Mouse (Mus musculus): ENCODE measurements around the gene Tmco4. TPM values are rescaled to one million over a fixed set of nuclear protein-coding genes. Genes with fewer than 3 reads are reported as not detected.

Gene Tmco4
- polyA plus RNA-seq, 1 experiment from 2014 or later: 0.98 TPM

- no peak for ATAC-seq (ENCODE audit: low FRiP score, low read depth)
- Histone ChIP-seq H3K27me3 (replicated peaks) (peaks cover 63% of the 10 kb centered on the region), H3K9me3 (no peaks in the 10 kb centered on the region), H3K36me3 (no peaks in the 10 kb centered on the region), H3K9ac (no peak overlapping the region), H3K4me3 (peak overlapping the region; percentile 43; the same call in 1 of the 2 replicates), H3K27ac (no peak overlapping the region), H3K4me1 (peaks cover 12% of the 10 kb centered on the region), H3K4me2 (replicated peaks) (peak overlapping the region; percentile 85; the same call in 1 of the 2 replicates)
- 14% methylated on average over 5 of the region's 5 CpGs for WGBS
These were observed 103.2 kb downstream of the Tmco4 start for GRCm38 (mm10) chr4:139075915-139076314.

GRCm38 (mm10) chr4:139078313-139078712 lies 105.6 kb downstream of the Tmco4 start:
- Histone ChIP-seq H3K4me2 (replicated peaks) (no peak overlapping the region), H3K9ac (no peak overlapping the region), H3K27me3 (replicated peaks) (peaks cover 47% of the 10 kb centered on the region), H3K4me3 (no peak overlapping the region), H3K9me3 (no peaks in the 10 kb centered on the region), H3K4me1 (peaks cover 24% of the 10 kb centered on the region), H3K27ac (no peak overlapping the region), H3K36me3 (no peaks in the 10 kb centered on the region)
- no peak for ATAC-seq (ENCODE audit: low FRiP score, low read depth)
- WGBS: 42% methylated on average over 2 of the region's 2 CpGs

GRCm38 (mm10) chr4:139078726-139079125 lies 106.0 kb downstream of the Tmco4 start:
- Histone ChIP-seq H3K4me3 (no peak overlapping the region), H3K9ac (no peak overlapping the region), H3K36me3 (no peaks in the 10 kb centered on the region), H3K4me1 (peaks cover 28% of the 10 kb centered on the region), H3K4me2 (replicated peaks) (no peak overlapping the region), H3K27ac (no peak overlapping the region), H3K27me3 (replicated peaks) (peaks cover 43% of the 10 kb centered on the region), H3K9me3 (no peaks in the 10 kb centered on the region)
- no peak for ATAC-seq (ENCODE audit: low FRiP score, low read depth)
- 20% methylated on average over 4 of the region's 4 CpGs for WGBS

GRCm38 (mm10) chr4:139079439-139079838 lies 106.8 kb downstream of the Tmco4 start:
- no peak overlapping the region for H3K4me2 ChIP-seq (replicated peaks)
- H3K9me3 ChIP-seq: no peaks in the 10 kb centered on the region
- H3K9ac ChIP-seq: no peak overlapping the region
- peaks cover 36% of the 10 kb centered on the region for H3K27me3 ChIP-seq (replicated peaks)
- WGBS: 84% methylated on average over 11 of the region's 11 CpGs
- no peaks in the 10 kb centered on the region for H3K36me3 ChIP-seq
- no peak overlapping the region for H3K4me3 ChIP-seq
- ATAC-seq (ENCODE audit: low FRiP score, low read depth): no peak
- no peak overlapping the region for H3K27ac ChIP-seq
- H3K4me1 ChIP-seq: peaks cover 28% of the 10 kb centered on the region

- Histone ChIP-seq H3K4me2 (replicated peaks) (no peak overlapping the region), H3K4me1 (peaks cover 20% of the 10 kb centered on the region), H3K4me3 (no peak overlapping the region), H3K27ac (no peak overlapping the region), H3K9ac (no peak overlapping the region), H3K27me3 (replicated peaks) (peaks cover 28% of the 10 kb centered on the region), H3K9me3 (no peaks in the 10 kb centered on the region), H3K36me3 (no peaks in the 10 kb centered on the region)
- 93% methylated on average over 7 of the region's 7 CpGs for WGBS
- no peak for ATAC-seq (ENCODE audit: low FRiP score, low read depth)
These were observed 107.6 kb downstream of the Tmco4 start for GRCm38 (mm10) chr4:139080259-139080658.

- H3K9me3 ChIP-seq: no peaks in the 10 kb centered on the region
- H3K4me1 ChIP-seq: peaks cover 16% of the 10 kb centered on the region
- no peak overlapping the region for H3K9ac ChIP-seq
- ATAC-seq (ENCODE audit: low FRiP score, low read depth): no peak
- H3K36me3 ChIP-seq: no peaks in the 10 kb centered on the region
- no peak overlapping the region for H3K4me3 ChIP-seq
- H3K4me2 ChIP-seq (replicated peaks): no peak overlapping the region
- H3K27ac ChIP-seq: no peak overlapping the region
- 76% methylated on average over 18 of the region's 18 CpGs for WGBS
- peaks cover 16% of the 10 kb centered on the region for H3K27me3 ChIP-seq (replicated peaks)
These were observed 108.7 kb downstream of the Tmco4 start for GRCm38 (mm10) chr4:139081270-139081931.

GRCm38 (mm10) chr4:139082790-139083564 lies 110.3 kb downstream of the Tmco4 start:
- Histone ChIP-seq H3K4me2 (replicated peaks) (peak overlapping the region; percentile 40), H3K36me3 (no peaks in the 10 kb centered on the region), H3K27ac (no peak overlapping the region), H3K4me3 (no peak overlapping the region), H3K9me3 (no peaks in the 10 kb centered on the region), H3K27me3 (replicated peaks) (peaks cover under 1% of the 10 kb centered on the region), H3K4me1 (peaks cover 16% of the 10 kb centered on the region), H3K9ac (peak overlapping the region; percentile 2; the same call in 1 of the 2 replicates)
- 35% methylated on average over 12 of the region's 12 CpGs for WGBS
- ATAC-seq (ENCODE audit: low FRiP score, low read depth): peak; percentile 70

- WGBS: 72% methylated on average over 11 of the region's 11 CpGs
- Histone ChIP-seq H3K9ac (no peak overlapping the region), H3K27ac (no peak overlapping the region), H3K4me1 (peaks cover 17% of the 10 kb centered on the region), H3K4me3 (no peak overlapping the region), H3K36me3 (no peaks in the 10 kb centered on the region), H3K27me3 (replicated peaks) (peaks cover 12% of the 10 kb centered on the region), H3K9me3 (no peaks in the 10 kb centered on the region), H3K4me2 (replicated peaks) (no peak overlapping the region)
- no peak for ATAC-seq (ENCODE audit: low FRiP score, low read depth)
These were observed 112.6 kb downstream of the Tmco4 start for GRCm38 (mm10) chr4:139085337-139085736.

- Histone ChIP-seq H3K27me3 (replicated peaks) (peaks cover 19% of the 10 kb centered on the region), H3K9me3 (no peaks in the 10 kb centered on the region)
- 24% methylated on average over 5 of the region's 5 CpGs for WGBS
These were observed 113.3 kb downstream of the Tmco4 start for GRCm38 (mm10) chr4:139086037-139086436.

GRCm38 (mm10) chr4:139086984-139087383 lies 114.3 kb downstream of the Tmco4 start:
- Histone ChIP-seq H3K27ac (no peak overlapping the region), H3K9ac (no peak overlapping the region), H3K27me3 (replicated peaks) (peaks cover 28% of the 10 kb centered on the region), H3K9me3 (no peaks in the 10 kb centered on the region), H3K4me3 (no peak overlapping the region), H3K4me1 (peaks cover 30% of the 10 kb centered on the region), H3K36me3 (no peaks in the 10 kb centered on the region), H3K4me2 (replicated peaks) (no peak overlapping the region)
- ATAC-seq (ENCODE audit: low FRiP score, low read depth): no peak
- WGBS: 66% methylated on average over 4 of the region's 4 CpGs

More at GRCm38 (mm10) chr4:139086037-139086436, 113.3 kb downstream of the Tmco4 start:
- no peak overlapping the region for H3K9ac ChIP-seq
- H3K4me3 ChIP-seq: no peak overlapping the region
- ATAC-seq (ENCODE audit: low FRiP score, low read depth): no peak
- peaks cover 24% of the 10 kb centered on the region for H3K4me1 ChIP-seq
- H3K36me3 ChIP-seq: no peaks in the 10 kb centered on the region
- H3K27ac ChIP-seq: no peak overlapping the region
- no peak overlapping the region for H3K4me2 ChIP-seq (replicated peaks)

GRCm38 (mm10) chr4:139088982-139089671 lies 116.4 kb downstream of the Tmco4 start:
- WGBS: 54% methylated on average over 9 of the region's 9 CpGs
- no peaks in the 10 kb centered on the region for H3K36me3 ChIP-seq
- no peak overlapping the region for H3K9ac ChIP-seq
- peaks cover 15% of the 10 kb centered on the region for H3K4me1 ChIP-seq
- no peak overlapping the region for H3K4me3 ChIP-seq
- H3K27me3 ChIP-seq (replicated peaks): peaks cover 50% of the 10 kb centered on the region
- no peak overlapping the region for H3K4me2 ChIP-seq (replicated peaks)
- H3K9me3 ChIP-seq: no peaks in the 10 kb centered on the region
- H3K27ac ChIP-seq: no peak overlapping the region
- no peak for ATAC-seq (ENCODE audit: low FRiP score, low read depth)
